Mouse (Mus musculus): Measurements from ENCODE around the gene D630003M21Rik. TPM values are rescaled to one million over a fixed set of nuclear protein-coding genes. Genes with fewer than 3 reads are reported as not detected.

Gene D630003M21Rik
- polyA plus RNA-seq, 1 experiment = 2.3 TPM

GRCm38 (mm10) chr2:158169771-158170170 is 59.3 kb downstream of the D630003M21Rik start:
- no peak overlapping the region for H3K27ac ChIP-seq (ENCODE audit: insufficient read depth, low read length)
- H3K27me3 ChIP-seq (ENCODE audit: control insufficient read depth, insufficient read depth, low read length) = no peaks in the 10 kb centered on the region
- H3K4me3 ChIP-seq (replicated peaks; ENCODE audit: insufficient read depth, low read depth, low read length) = no peak overlapping the region
- no peak for DNase-seq
- 97% methylated on average over 7 of the region's 7 CpGs for WGBS
- H3K4me1 ChIP-seq (ENCODE audit: control insufficient read depth, insufficient read depth, low read length) = peaks cover under 1% of the 10 kb centered on the region; the same call in 1 of the 2 replicates
- TF ChIP-seq CTCF (IDR thresholded peaks at IDR 0.05; ENCODE audit: borderline replicate concordance, insufficient read depth, low read depth, low read length) (no peak), POLR2A (IDR thresholded peaks at IDR 0.05; ENCODE audit: borderline replicate concordance, insufficient read depth, low read length) (no peak)

- H3K4me3 ChIP-seq (replicated peaks; ENCODE audit: insufficient read depth, low read depth, low read length) = no peak overlapping the region
- no peak for TF ChIP-seq CTCF (IDR thresholded peaks at IDR 0.05; ENCODE audit: borderline replicate concordance, insufficient read depth, low read depth, low read length)
- no peak for TF ChIP-seq POLR2A (IDR thresholded peaks at IDR 0.05; ENCODE audit: borderline replicate concordance, insufficient read depth, low read length)
- H3K27ac ChIP-seq (ENCODE audit: insufficient read depth, low read length) = no peak overlapping the region
- H3K27me3 ChIP-seq (ENCODE audit: control insufficient read depth, insufficient read depth, low read length) = no peaks in the 10 kb centered on the region
- DNase-seq = no peak
- H3K4me1 ChIP-seq (ENCODE audit: control insufficient read depth, insufficient read depth, low read length) = no peaks in the 10 kb centered on the region
- WGBS = 65% methylated on average over 6 of the region's 6 CpGs
These were observed 59.7 kb downstream of the D630003M21Rik start for GRCm38 (mm10) chr2:158169351-158169750.

DNA sequence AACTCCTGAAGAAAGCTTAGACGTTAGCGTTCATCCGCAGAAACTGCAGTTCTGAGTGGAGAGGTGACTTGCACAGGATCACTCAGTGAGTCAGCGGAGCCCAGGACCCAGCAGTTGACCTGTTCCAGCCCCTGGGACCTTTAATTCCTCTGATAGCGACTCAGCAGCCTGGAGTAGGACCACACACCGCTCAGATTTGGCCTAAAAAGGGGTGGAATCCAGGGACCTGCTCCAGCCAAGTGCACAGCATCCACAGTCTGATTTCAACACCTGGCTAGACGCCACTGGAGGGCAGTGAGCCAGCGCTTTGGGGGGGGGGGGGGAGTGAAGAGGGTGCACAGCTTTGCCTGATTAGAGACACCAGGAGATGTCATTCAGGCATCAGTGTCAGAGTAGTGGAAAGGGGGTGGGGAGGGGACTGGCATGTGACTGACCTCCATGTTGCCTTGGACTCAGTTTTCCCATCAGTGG is 60.2 kb downstream of the D630003M21Rik start:
- no peak for DNase-seq
- Histone ChIP-seq H3K27me3 (ENCODE audit: control insufficient read depth, insufficient read depth, low read length) (no peaks in the 10 kb centered on the region), H3K27ac (ENCODE audit: insufficient read depth, low read length) (no peak overlapping the region), H3K4me1 (ENCODE audit: control insufficient read depth, insufficient read depth, low read length) (no peaks in the 10 kb centered on the region), H3K4me3 (replicated peaks; ENCODE audit: insufficient read depth, low read depth, low read length) (no peak overlapping the region)
- TF ChIP-seq POLR2A (IDR thresholded peaks at IDR 0.05; ENCODE audit: borderline replicate concordance, insufficient read depth, low read length) (no peak), CTCF (IDR thresholded peaks at IDR 0.05; ENCODE audit: borderline replicate concordance, insufficient read depth, low read depth, low read length) (no peak)
- 37% methylated on average over 8 of the region's 8 CpGs for WGBS

GRCm38 (mm10) chr2:158167496-158168205 is 61.4 kb downstream of the D630003M21Rik start:
- no peaks in the 10 kb centered on the region for H3K4me1 ChIP-seq (ENCODE audit: control insufficient read depth, insufficient read depth, low read length)
- H3K27ac ChIP-seq (ENCODE audit: insufficient read depth, low read length) = no peak overlapping the region
- no peak for DNase-seq
- 57% methylated on average over 9 of the region's 9 CpGs for WGBS
- no peak overlapping the region for H3K4me3 ChIP-seq (replicated peaks; ENCODE audit: insufficient read depth, low read depth, low read length)
- H3K27me3 ChIP-seq (ENCODE audit: control insufficient read depth, insufficient read depth, low read length) = no peaks in the 10 kb centered on the region
- TF ChIP-seq CTCF (IDR thresholded peaks at IDR 0.05; ENCODE audit: borderline replicate concordance, insufficient read depth, low read depth, low read length) (no peak), POLR2A (IDR thresholded peaks at IDR 0.05; ENCODE audit: borderline replicate concordance, insufficient read depth, low read length) (no peak)

GRCm38 (mm10) chr2:158166628-158167027 is 62.4 kb downstream of the D630003M21Rik start:
- H3K4me3 ChIP-seq (replicated peaks; ENCODE audit: insufficient read depth, low read depth, low read length) = no peak overlapping the region
- WGBS = 94% methylated on average over 7 of the region's 7 CpGs
- TF ChIP-seq CTCF (IDR thresholded peaks at IDR 0.05; ENCODE audit: borderline replicate concordance, insufficient read depth, low read depth, low read length) (no peak), POLR2A (IDR thresholded peaks at IDR 0.05; ENCODE audit: borderline replicate concordance, insufficient read depth, low read length) (no peak)
- DNase-seq = no peak
- H3K27me3 ChIP-seq (ENCODE audit: control insufficient read depth, insufficient read depth, low read length) = no peaks in the 10 kb centered on the region
- no peaks in the 10 kb centered on the region for H3K4me1 ChIP-seq (ENCODE audit: control insufficient read depth, insufficient read depth, low read length)
- no peak overlapping the region for H3K27ac ChIP-seq (ENCODE audit: insufficient read depth, low read length)

DNA sequence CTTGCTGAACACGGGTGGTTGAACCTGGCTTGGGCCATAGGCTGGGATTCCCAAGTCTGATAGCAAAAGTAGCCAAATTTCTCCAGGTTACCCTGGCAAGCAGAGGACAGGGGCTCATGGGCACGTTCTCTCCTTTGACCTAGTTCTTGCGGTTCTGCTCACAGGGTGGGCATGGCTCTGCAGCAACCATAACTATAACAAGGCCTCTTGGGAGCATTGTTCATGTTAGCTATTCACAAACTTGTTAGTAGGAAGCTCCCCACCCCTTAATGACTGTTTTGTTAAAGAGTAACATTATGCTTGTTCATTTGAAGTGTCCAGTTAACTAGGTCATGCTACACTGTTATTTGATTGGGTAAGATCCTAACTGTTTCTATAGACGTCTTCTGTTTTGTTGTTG is 63.2 kb downstream of the D630003M21Rik start:
- no peak overlapping the region for H3K27ac ChIP-seq (ENCODE audit: insufficient read depth, low read length)
- H3K27me3 ChIP-seq (ENCODE audit: control insufficient read depth, insufficient read depth, low read length) = no peaks in the 10 kb centered on the region
- WGBS = 40% methylated on average over 4 of the region's 4 CpGs
- DNase-seq = no peak
- TF ChIP-seq CTCF (IDR thresholded peaks at IDR 0.05; ENCODE audit: borderline replicate concordance, insufficient read depth, low read depth, low read length) (no peak), POLR2A (IDR thresholded peaks at IDR 0.05; ENCODE audit: borderline replicate concordance, insufficient read depth, low read length) (no peak)
- no peaks in the 10 kb centered on the region for H3K4me1 ChIP-seq (ENCODE audit: control insufficient read depth, insufficient read depth, low read length)
- no peak overlapping the region for H3K4me3 ChIP-seq (replicated peaks; ENCODE audit: insufficient read depth, low read depth, low read length)

DNA sequence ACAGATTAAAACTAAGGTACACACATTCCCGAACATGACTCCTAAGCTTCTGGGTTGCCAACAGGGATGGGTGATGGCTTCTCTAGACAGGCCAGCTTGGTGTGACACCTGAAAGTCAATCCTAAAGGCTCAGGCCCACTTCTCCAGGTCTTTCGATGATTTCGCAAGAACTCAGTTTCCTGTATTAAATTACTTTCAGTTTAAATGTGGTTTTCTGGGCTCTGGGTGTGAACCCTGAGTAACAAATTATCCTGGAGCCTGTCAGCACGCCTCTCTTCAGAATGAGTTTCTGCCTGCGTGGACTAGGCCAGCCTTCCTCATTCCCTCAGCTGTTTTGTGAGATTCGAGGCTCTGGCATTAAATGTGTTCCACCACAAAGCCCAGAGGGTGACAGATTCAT is 66.0 kb downstream of the D630003M21Rik start:
- WGBS = 88% methylated on average over 6 of the region's 6 CpGs
- no peak for TF ChIP-seq POLR2A (IDR thresholded peaks at IDR 0.05; ENCODE audit: borderline replicate concordance, insufficient read depth, low read length)
- TF ChIP-seq CTCF (IDR thresholded peaks at IDR 0.05; ENCODE audit: borderline replicate concordance, insufficient read depth, low read depth, low read length) = no peak
- H3K4me1 ChIP-seq (ENCODE audit: control insufficient read depth, insufficient read depth, low read length) = no peaks in the 10 kb centered on the region
- no peak for DNase-seq
- no peak overlapping the region for H3K27ac ChIP-seq (ENCODE audit: insufficient read depth, low read length)
- no peaks in the 10 kb centered on the region for H3K27me3 ChIP-seq (ENCODE audit: control insufficient read depth, insufficient read depth, low read length)
- H3K4me3 ChIP-seq (replicated peaks; ENCODE audit: insufficient read depth, low read depth, low read length) = no peak overlapping the region

DNA sequence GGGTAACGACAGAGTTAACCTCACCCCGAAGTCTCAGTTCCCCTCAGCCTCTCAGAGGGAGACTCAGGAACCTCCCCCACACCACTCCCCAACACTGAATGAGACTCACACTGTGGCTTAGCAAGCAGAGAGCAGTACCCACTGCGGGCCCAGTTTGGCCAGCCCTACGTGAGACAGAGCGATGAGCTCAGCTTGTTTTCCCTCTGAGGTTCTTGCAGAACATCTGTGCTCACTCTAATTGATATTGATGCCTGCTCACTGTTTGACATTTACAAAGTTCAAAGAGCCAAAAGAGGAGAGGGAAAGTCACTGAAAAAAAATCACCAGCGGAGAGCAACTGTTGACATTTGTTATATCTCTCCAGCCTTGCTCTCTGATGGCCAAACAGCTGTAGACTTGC is 67.3 kb downstream of the D630003M21Rik start:
- WGBS = 90% methylated on average over 6 of the region's 6 CpGs
- H3K4me3 ChIP-seq (replicated peaks; ENCODE audit: insufficient read depth, low read depth, low read length) = no peak overlapping the region
- no peak overlapping the region for H3K27ac ChIP-seq (ENCODE audit: insufficient read depth, low read length)
- DNase-seq = no peak
- no peaks in the 10 kb centered on the region for H3K27me3 ChIP-seq (ENCODE audit: control insufficient read depth, insufficient read depth, low read length)
- H3K4me1 ChIP-seq (ENCODE audit: control insufficient read depth, insufficient read depth, low read length) = no peaks in the 10 kb centered on the region
- TF ChIP-seq POLR2A (IDR thresholded peaks at IDR 0.05; ENCODE audit: borderline replicate concordance, insufficient read depth, low read length) (no peak), CTCF (IDR thresholded peaks at IDR 0.05; ENCODE audit: borderline replicate concordance, insufficient read depth, low read depth, low read length) (no peak)
